Mouse (Mus musculus) forebrain, embryonic 14.5 days (tissue): Measurements from ENCODE around the gene Iqsec1. TPM values are rescaled to one million over a fixed set of nuclear protein-coding genes. Genes with fewer than 3 reads are reported as not detected.

ENCODE experiments used
- ATAC-seq: fragments of 200-750 bp; cut with Nextera tagmentation; 2 replicates; pipeline ENCODE4 v1.8.0; 2017; ENCODE audit warnings: mild to moderate bottlenecking, moderate library complexity
- DNase-seq: peaks from one replicate; pipeline ENCODE4 v3.0.0-alpha.2; 2015; ENCODE audit warnings: low spot score
- H3K27ac ChIP-seq: fragments of 300-500 bp; sonication (generic); 2 replicates; pipeline ENCODE4 v1.5.1; 2014; ENCODE audit warnings: low read depth, mild to moderate bottlenecking, control low read depth, low read length, moderate library complexity
- H3K27me3 ChIP-seq: fragments of 300-500 bp; sonication (generic); replicated peaks from 2 replicates; pipeline ENCODE4 v1.6.1; 2014; ENCODE audit warnings: low read length, control low read depth, mixed read lengths; ENCODE audit not compliant: control insufficient read depth, insufficient read depth
- H3K36me3 ChIP-seq: fragments of 300-500 bp; sonication (generic); 2 replicates; pipeline ENCODE4 v1.6.1; 2014; ENCODE audit warnings: low read length, control low read depth; ENCODE audit not compliant: control insufficient read depth, insufficient read depth
- H3K4me1 ChIP-seq: fragments of 300-500 bp; sonication (generic); 2 replicates; pipeline ENCODE4 v1.6.1; 2014; ENCODE audit warnings: antibody characterized with exemption, low read length, control low read depth; ENCODE audit not compliant: control insufficient read depth, insufficient read depth
- H3K4me2 ChIP-seq: fragments of 300-500 bp; sonication (generic); 2 replicates; pipeline ENCODE4 v1.6.1; 2014; ENCODE audit warnings: mild to moderate bottlenecking, control low read depth, low read length
- H3K4me3 ChIP-seq: fragments of 300-500 bp; sonication (generic); 2 replicates; pipeline ENCODE4 v1.5.1; 2014; ENCODE audit warnings: low read depth, low read length, control low read depth
- H3K9ac ChIP-seq: fragments of 300-500 bp; sonication (generic); 2 replicates; pipeline ENCODE4 v1.6.1; 2014; ENCODE audit warnings: mild to moderate bottlenecking, low read length, control low read depth, moderate library complexity
- H3K9me3 ChIP-seq: fragments of 300-500 bp; sonication (generic); replicated peaks from 2 replicates; pipeline ENCODE4 v1.6.1; 2016; ENCODE audit warnings: low read length, control low read depth, mixed read lengths; ENCODE audit not compliant: control insufficient read depth
- WGBS: fragments of 180-500 bp; shearing (Covaris S2); extraction: QIAGEN DNeasy Blood & Tissue Kit; methylation state at CpG from one replicate; pipeline ENCODE4 v1.1.7; 2014; 5-methylcytosine and 5-hydroxymethylcytosine counted together
- polyA plus RNA-seq: library from polyadenylated mRNA; unstranded; fragments of >200 nt; fragmentation: Nextera tagmentation; extraction: Ambion mirVana; gene quantifications from 2 replicates; pipeline ENCODE4 v1.2.1, GENCODE M21; 2014

Iqsec1 gene
- polyA plus RNA-seq, 1 experiment from 2014 or later: 15.0 TPM

GRCm38 (mm10) chr6:90802604-90803003 is 185.9 kb downstream of the Iqsec1 start:
- H3K9ac ChIP-seq: no peak overlapping the region
- DNase-seq (peak; percentile 62), ATAC-seq (no peak)
- H3K36me3 ChIP-seq: no peaks in the 10 kb centered on the region
- WGBS: 64% methylated on average over 8 of the region's 8 CpGs
- H3K4me3 ChIP-seq: no peak overlapping the region
- H3K9me3 ChIP-seq: no peaks in the 10 kb centered on the region
- H3K4me1 ChIP-seq: peaks cover 9% of the 10 kb centered on the region; the same call in 1 of the 2 replicates
- H3K4me2 ChIP-seq: no peak overlapping the region
- peak overlapping the region; percentile 45; the same call in 1 of the 2 replicates for H3K27ac ChIP-seq
- no peaks in the 10 kb centered on the region for H3K27me3 ChIP-seq

GRCm38 (mm10) chr6:90802058-90802457 is 186.4 kb downstream of the Iqsec1 start:
- 0 out of 2 replicates have a peak, but pooled peaks cover 7% of the 10 kb centered on the region for H3K4me1 ChIP-seq
- ATAC-seq: no peak
- WGBS: 64% methylated on average over 3 of the region's 3 CpGs
- no peak overlapping the region for H3K4me2 ChIP-seq
- no peaks in the 10 kb centered on the region for H3K27me3 ChIP-seq
- H3K9ac ChIP-seq: no peak overlapping the region
- no peaks in the 10 kb centered on the region for H3K36me3 ChIP-seq
- no peak for DNase-seq
- no peak overlapping the region for H3K4me3 ChIP-seq
- H3K9me3 ChIP-seq: no peaks in the 10 kb centered on the region
- peak overlapping the region; percentile 45; the same call in 1 of the 2 replicates for H3K27ac ChIP-seq

- no peaks in the 10 kb centered on the region for H3K27me3 ChIP-seq
- 96% methylated on average over 2 of the region's 2 CpGs for WGBS
These were observed 187.7 kb downstream of the Iqsec1 start for GRCm38 (mm10) chr6:90800825-90801224.

DNA sequence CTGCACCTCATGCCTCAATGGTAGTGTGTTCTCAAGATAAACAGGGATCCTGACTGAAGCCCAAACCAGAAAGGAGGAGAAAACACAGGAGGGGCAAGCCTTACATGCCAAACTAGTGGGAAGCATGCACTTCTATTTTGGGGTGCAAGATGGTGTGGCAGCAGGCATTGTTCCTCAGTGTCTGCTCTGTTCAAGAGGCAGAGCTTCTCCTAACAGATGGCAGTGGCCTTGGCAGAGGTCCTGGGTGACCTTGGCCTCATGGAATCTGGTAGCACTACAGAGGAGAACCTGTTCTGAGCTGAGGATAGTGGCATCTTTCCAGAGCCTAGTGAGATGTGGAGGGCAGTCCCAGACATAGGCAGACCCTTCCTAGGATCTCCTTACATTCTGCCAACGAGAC is 189.4 kb downstream of the Iqsec1 start:
- no peaks in the 10 kb centered on the region for H3K27me3 ChIP-seq
- H3K36me3 ChIP-seq: no peaks in the 10 kb centered on the region
- no peaks in the 10 kb centered on the region for H3K9me3 ChIP-seq
- 0 out of 2 replicates have a peak, but pooled peaks cover 4% of the 10 kb centered on the region for H3K4me1 ChIP-seq
- no peak overlapping the region for H3K9ac ChIP-seq
- WGBS: 90% methylated on average over 1 of the region's 1 CpGs
- no peak for DNase-seq
- no peak overlapping the region for H3K4me3 ChIP-seq
- H3K27ac ChIP-seq: no peak overlapping the region
- no peak overlapping the region for H3K4me2 ChIP-seq
- ATAC-seq: no peak

More at GRCm38 (mm10) chr6:90800825-90801224, 187.7 kb downstream of the Iqsec1 start:
- no peaks in the 10 kb centered on the region for H3K9me3 ChIP-seq
- H3K36me3 ChIP-seq: no peaks in the 10 kb centered on the region
- H3K4me2 ChIP-seq: no peak overlapping the region
- DNase-seq (no peak), ATAC-seq (no peak)
- no peak overlapping the region for H3K9ac ChIP-seq
- no peak overlapping the region for H3K4me3 ChIP-seq
- H3K27ac ChIP-seq: no peak overlapping the region
- H3K4me1 ChIP-seq: 0 out of 2 replicates have a peak, but pooled peaks cover 4% of the 10 kb centered on the region

- H3K4me3 ChIP-seq: no peak overlapping the region
- no peak overlapping the region for H3K9ac ChIP-seq
- 0 out of 2 replicates have a peak, but pooled peaks cover 4% of the 10 kb centered on the region for H3K4me1 ChIP-seq
- H3K36me3 ChIP-seq: no peaks in the 10 kb centered on the region
- no peaks in the 10 kb centered on the region for H3K9me3 ChIP-seq
- no peak overlapping the region for H3K27ac ChIP-seq
- no peaks in the 10 kb centered on the region for H3K27me3 ChIP-seq
- H3K4me2 ChIP-seq: no peak overlapping the region
- ATAC-seq (no peak), DNase-seq (no peak)
These were observed 190.3 kb downstream of the Iqsec1 start for GRCm38 (mm10) chr6:90798201-90798600.

DNA sequence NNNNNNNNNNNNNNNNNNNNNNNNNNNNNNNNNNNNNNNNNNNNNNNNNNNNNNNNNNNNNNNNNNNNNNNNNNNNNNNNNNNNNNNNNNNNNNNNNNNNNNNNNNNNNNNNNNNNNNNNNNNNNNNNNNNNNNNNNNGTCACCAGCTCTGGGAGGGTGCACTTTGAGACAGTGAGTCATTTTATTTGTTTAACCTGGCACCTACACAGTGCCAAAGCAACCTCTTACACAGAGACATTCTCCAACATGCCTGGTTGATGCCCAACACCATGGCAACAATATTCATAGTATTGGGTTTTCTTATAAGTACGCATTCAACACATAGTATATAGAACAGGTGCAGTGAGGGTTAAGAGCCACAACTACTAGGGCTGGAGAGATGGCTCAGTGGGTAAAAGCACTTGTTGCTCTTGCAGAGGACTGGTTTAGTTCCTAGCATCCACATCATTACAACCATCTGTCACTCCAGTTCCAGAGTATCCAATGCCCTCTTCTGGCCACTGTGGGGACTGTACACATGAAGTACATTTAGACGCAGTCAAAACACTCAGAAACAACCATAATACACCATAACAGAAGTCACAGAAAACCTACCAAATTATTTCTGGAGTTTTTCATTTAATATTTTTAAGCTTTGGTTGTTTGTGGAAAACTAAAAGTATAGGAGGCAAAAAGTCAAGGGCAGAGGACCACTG is 191.4 kb downstream of the Iqsec1 start:
- DNase-seq (no peak), ATAC-seq (no peak)
- 92% methylated on average over 2 of the region's 2 CpGs for WGBS
- H3K27me3 ChIP-seq: no peaks in the 10 kb centered on the region
- H3K9me3 ChIP-seq: no peaks in the 10 kb centered on the region
- no peak overlapping the region for H3K9ac ChIP-seq
- H3K4me1 ChIP-seq: 0 out of 2 replicates have a peak, but pooled peaks cover under 1% of the 10 kb centered on the region
- H3K4me3 ChIP-seq: no peak overlapping the region
- no peak overlapping the region for H3K4me2 ChIP-seq
- no peaks in the 10 kb centered on the region for H3K36me3 ChIP-seq
- H3K27ac ChIP-seq: no peak overlapping the region

GRCm38 (mm10) chr6:90790901-90791300 is 197.6 kb downstream of the Iqsec1 start:
- H3K4me1 ChIP-seq: peaks cover 15% of the 10 kb centered on the region
- no peak overlapping the region for H3K9ac ChIP-seq
- no peaks in the 10 kb centered on the region for H3K9me3 ChIP-seq
- DNase-seq: no peak
- no peaks in the 10 kb centered on the region for H3K27me3 ChIP-seq
- H3K4me3 ChIP-seq: no peak overlapping the region
- no peak for ATAC-seq
- H3K27ac ChIP-seq: no peak overlapping the region
- no peak overlapping the region for H3K4me2 ChIP-seq
- H3K36me3 ChIP-seq: no peaks in the 10 kb centered on the region

- DNase-seq: no peak
- no peaks in the 10 kb centered on the region for H3K36me3 ChIP-seq
- WGBS: 28% methylated on average over 5 of the region's 5 CpGs
- H3K4me1 ChIP-seq: peaks cover 19% of the 10 kb centered on the region
- no peak overlapping the region for H3K4me3 ChIP-seq
- H3K4me2 ChIP-seq: no peak overlapping the region
- H3K9me3 ChIP-seq: no peaks in the 10 kb centered on the region
- H3K27ac ChIP-seq: no peak overlapping the region
- H3K9ac ChIP-seq: no peak overlapping the region
- ATAC-seq: no peak
- no peaks in the 10 kb centered on the region for H3K27me3 ChIP-seq
These were observed 199.0 kb downstream of the Iqsec1 start for GRCm38 (mm10) chr6:90789520-90789919.

DNA sequence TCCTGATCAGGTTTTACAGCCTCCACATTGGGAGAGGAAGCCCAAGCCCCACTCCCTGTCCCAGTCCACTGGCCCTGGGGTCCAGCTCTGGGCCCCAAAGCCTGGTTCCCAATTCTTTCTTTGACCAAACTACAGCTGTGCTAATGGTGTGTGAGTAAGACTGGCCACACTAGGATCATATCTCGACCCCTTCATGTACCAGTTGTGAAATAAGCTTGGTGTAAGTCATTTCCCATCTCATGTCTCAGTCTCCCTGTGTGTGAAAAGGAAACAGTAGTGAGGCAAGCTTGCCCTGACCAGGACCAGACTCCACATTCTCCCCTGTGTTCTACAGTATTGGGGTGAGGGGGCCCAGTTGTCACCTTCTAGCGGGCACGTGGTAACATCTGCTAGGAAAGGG is 200.9 kb downstream of the Iqsec1 start:
- ATAC-seq (no peak), DNase-seq (no peak)
- H3K9ac ChIP-seq: no peak overlapping the region
- H3K27ac ChIP-seq: no peak overlapping the region
- no peak overlapping the region for H3K4me3 ChIP-seq
- no peak overlapping the region for H3K4me2 ChIP-seq
- 90% methylated on average over 3 of the region's 3 CpGs for WGBS
- H3K36me3 ChIP-seq: no peaks in the 10 kb centered on the region
- peaks cover 38% of the 10 kb centered on the region for H3K4me1 ChIP-seq
- H3K27me3 ChIP-seq: no peaks in the 10 kb centered on the region
- no peaks in the 10 kb centered on the region for H3K9me3 ChIP-seq
